ENCODE assay signal across 7 mouse cellular contexts in the genomic region with DNA sequence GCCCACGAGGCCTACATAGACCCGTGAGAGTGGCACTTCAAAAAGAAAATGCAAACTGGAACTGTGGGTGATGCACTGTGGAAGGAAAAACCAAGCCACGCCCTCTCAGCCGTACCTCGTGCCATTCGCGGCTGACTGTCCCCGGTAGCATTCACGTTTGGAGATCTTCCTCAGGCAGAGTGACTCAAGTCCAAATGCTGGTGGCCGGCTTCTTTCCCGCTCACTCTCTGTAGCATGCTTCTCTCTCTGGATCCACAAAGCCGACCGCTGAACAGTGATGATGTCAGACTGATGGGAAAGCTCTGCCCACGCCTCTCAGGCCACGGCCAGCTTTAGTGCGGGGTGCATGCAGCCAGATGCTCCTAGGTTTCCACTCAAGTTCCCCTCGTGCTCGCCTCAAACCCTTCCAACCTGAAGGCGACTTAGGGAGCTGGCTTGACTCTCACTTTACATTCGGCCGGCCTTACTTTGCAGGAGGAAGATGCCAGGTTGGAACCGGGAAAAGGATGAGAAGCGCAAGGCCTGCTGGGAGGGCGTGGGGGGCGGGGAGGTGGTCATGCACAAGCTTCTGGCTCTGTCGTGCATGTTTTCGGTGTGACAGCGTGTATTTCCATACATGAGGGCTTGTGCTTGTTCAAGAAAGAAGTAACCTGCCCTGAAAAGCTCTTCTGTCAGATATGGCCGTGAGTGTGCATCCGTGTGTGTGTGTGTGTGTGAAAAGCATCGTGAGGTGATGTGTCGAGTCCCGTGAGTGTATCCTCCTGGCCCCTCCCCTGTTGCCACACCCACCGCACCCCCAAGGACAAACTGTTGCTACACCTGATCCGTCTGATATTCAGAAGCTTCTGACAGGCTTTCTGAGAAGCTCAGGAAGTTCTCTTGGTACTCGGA. TPM values are rescaled to one million over a fixed set of nuclear protein-coding genes. Genes with fewer than 3 reads are reported as not detected.
DNase-seq lines count a peak whose midpoint lies in the region; ATAC-seq and TF ChIP-seq lines count a peak whose summit lies in the region.

No protein-coding gene starts in this region.

- peak; percentile 61 for ATAC-seq in common myeloid progenitor, adult 5-6 weeks (replicated peaks; ENCODE audit: low read depth, poor library complexity, severe bottlenecking)
- ATAC-seq in heart, embryonic 16.5 days (replicated peaks; ENCODE audit: extremely low read depth, insufficient read depth, low FRiP score), result 0 out of 2 replicates have a peak, but pooled peaks have one; percentile 30
- peak; percentile 38; the same call in 1 of the 2 replicates for ATAC-seq in limb, embryonic 12.5 days (ENCODE audit: insufficient number of reproducible peaks, insufficient read depth, low FRiP score, low TSS enrichment, low read depth)

- H3K27ac ChIP-seq in thymus, adult 2 months (ENCODE audit: control insufficient read depth, insufficient read depth, low read length), result no peak overlapping the region
- H3K27ac ChIP-seq in heart, embryonic 16.5 days (ENCODE audit: low read length), result no peak overlapping the region
- 0 out of 2 replicates have a peak overlapping the region, but pooled peaks have one; percentile 29 for H3K27ac ChIP-seq in limb, embryonic 12.5 days

- no peaks in the 10 kb centered on the region for H3K27me3 ChIP-seq in thymus, adult 2 months (ENCODE audit: control insufficient read depth, insufficient read depth, low read length)
- no peaks in the 10 kb centered on the region for H3K27me3 ChIP-seq in heart, embryonic 16.5 days (ENCODE audit: control insufficient read depth, insufficient read depth, low read length)
- no peaks in the 10 kb centered on the region for H3K27me3 ChIP-seq in limb, embryonic 12.5 days

- no peak for TF ChIP-seq POLR2A in thymus, adult 2 months (IDR thresholded peaks at IDR 0.05; ENCODE audit: control insufficient read depth, extremely low read depth, insufficient read depth, low read length, poor library complexity)

- 52% methylated on average over 36 of the region's 36 CpGs for WGBS in thymus, adult 2 months
- WGBS in heart, embryonic 16.5 days, result 22% methylated on average over 36 of the region's 36 CpGs
- WGBS in limb, embryonic 12.5 days, result 30% methylated on average over 36 of the region's 36 CpGs

- no peak for TF ChIP-seq CTCF in thymus, adult 2 months (IDR thresholded peaks at IDR 0.05; ENCODE audit: borderline replicate concordance, control insufficient read depth, extremely low read depth, insufficient read depth, low read length, poor library complexity)

- peak overlapping the region; percentile 27 for H3K4me3 ChIP-seq in thymus, adult 2 months (ENCODE audit: control insufficient read depth, insufficient read depth, low read length)
- H3K4me3 ChIP-seq in heart, embryonic 16.5 days (ENCODE audit: low read length), result peak overlapping the region; percentile 54
- H3K4me3 ChIP-seq in limb, embryonic 12.5 days (replicated peaks), result peak overlapping the region; percentile 40

- peak; percentile 20 for DNase-seq in thymus, adult 2 months
- no peak for DNase-seq in thymus, postnatal 10 days (ENCODE audit: low spot score in 2 of 2)
- peak; percentile 30 for DNase-seq in naive thymus-derived CD4-positive, alpha-beta T cell, adult 2 months (ENCODE audit: low read depth)
- DNase-seq in spleen, postnatal 4 days (ENCODE audit: low spot score in 2 of 2), result no peak

- H3K4me1 ChIP-seq in thymus, adult 2 months (replicated peaks; ENCODE audit: control insufficient read depth, insufficient read depth, low read length), result peaks cover 9% of the 10 kb centered on the region; the same call in 1 of the 2 replicates
- H3K4me1 ChIP-seq in heart, embryonic 16.5 days (ENCODE audit: control insufficient read depth, insufficient read depth, low read length), result peaks cover 5% of the 10 kb centered on the region
- H3K4me1 ChIP-seq in limb, embryonic 12.5 days (replicated peaks), result peaks cover 26% of the 10 kb centered on the region

- H3K9me3 ChIP-seq in heart, embryonic 16.5 days (replicated peaks; ENCODE audit: control insufficient read depth, low read length), result no peaks in the 10 kb centered on the region
- H3K9me3 ChIP-seq in limb, embryonic 12.5 days, result no peaks in the 10 kb centered on the region

- H3K9ac ChIP-seq in heart, embryonic 16.5 days (ENCODE audit: low read length), result peak overlapping the region; percentile 64
- H3K9ac ChIP-seq in limb, embryonic 12.5 days (replicated peaks), result peak overlapping the region; percentile 53

- no peaks in the 10 kb centered on the region for H3K36me3 ChIP-seq in thymus, adult 2 months (ENCODE audit: control insufficient read depth, insufficient read depth, low read length)
- H3K36me3 ChIP-seq in heart, embryonic 16.5 days (ENCODE audit: control insufficient read depth, insufficient read depth), result no peaks in the 10 kb centered on the region
- no peaks in the 10 kb centered on the region for H3K36me3 ChIP-seq in limb, embryonic 12.5 days

- H3K4me2 ChIP-seq in heart, embryonic 16.5 days (ENCODE audit: low read depth, low read length), result peak overlapping the region; percentile 78
- peak overlapping the region; percentile 60 for H3K4me2 ChIP-seq in limb, embryonic 12.5 days

RNA-seq across cellular contexts. Expression of gene Enoph1, which starts 39.5 kb away (rescaled TPM):
- 34.2 and 46.3 TPM in 2 replicates for polyA plus RNA-seq in thymus, adult 2 months (2012; rRNA removed)
- 37.4 and 39.7 TPM in 2 replicates for total RNA-seq in common myeloid progenitor, adult 5-6 weeks (2017)
- 28.2 and 29.5 TPM in 2 replicates for polyA plus RNA-seq in heart, embryonic 16.5 days (2015; fragmentation: Nextera tagmentation; extraction: Ambion mirVana)
- polyA plus RNA-seq in limb, embryonic 12.5 days (2016; fragmentation: Nextera tagmentation; extraction: Ambion mirVana), result 48.2 and 52.1 TPM in 2 replicates

RNA-seq across cellular contexts. Expression of gene Hnrnpdl, which starts 39.8 kb away (rescaled TPM):
- 142 and 148 TPM in 2 replicates for polyA plus RNA-seq in thymus, adult 2 months (2012; rRNA removed)
- 461 and 481 TPM in 2 replicates for total RNA-seq in common myeloid progenitor, adult 5-6 weeks (2017)
- 80.8 and 86.0 TPM in 2 replicates for polyA plus RNA-seq in heart, embryonic 16.5 days (2015; fragmentation: Nextera tagmentation; extraction: Ambion mirVana)
- polyA plus RNA-seq in limb, embryonic 12.5 days (2016; fragmentation: Nextera tagmentation; extraction: Ambion mirVana), result 257 and 266 TPM in 2 replicates

Comparison
In these comparisons a context has a peak if more than half of its experiments do, and no peak if none do; other contexts are left out.
1. DNase-seq: peak in thymus, adult 2 months (single experiment) and naive thymus-derived CD4-positive, alpha-beta T cell, adult 2 months (single experiment); none in thymus, postnatal 10 days (0 of 2) and spleen, postnatal 4 days (0 of 2).
2. Peak in every context shown above with its lines, with median percentiles within 50 percentile points of each other: H3K4me3 ChIP-seq and ATAC-seq.